Mouse (Mus musculus) kidney, adult 2 months (tissue): ENCODE data around the gene Tecpr1. TPM values are rescaled to one million over a fixed set of nuclear protein-coding genes. Genes with fewer than 3 reads are reported as not detected.

ENCODE experiments used
- DNase-seq: peaks from one replicate; pipeline ENCODE4 v3.0.0; 2021
- H3K27ac ChIP-seq: fragments of 200-500 bp; 2 replicates; pipeline ENCODE4 v1.5.1; 2012; ENCODE audit warnings: low read depth, low read length, control low read depth, inconsistent platforms; ENCODE audit not compliant: insufficient read depth
- H3K27me3 ChIP-seq: fragments of 200-500 bp; replicated peaks from 2 replicates; pipeline ENCODE4 v1.6.1; 2012; ENCODE audit warnings: mild to moderate bottlenecking, moderate library complexity, low read length, inconsistent platforms; ENCODE audit not compliant: control insufficient read depth, insufficient read depth
- H3K36me3 ChIP-seq: fragments of 200-500 bp; 2 replicates; pipeline ENCODE4 v1.6.1; 2012; ENCODE audit warnings: mild to moderate bottlenecking, moderate library complexity, low read length, inconsistent platforms; ENCODE audit not compliant: control insufficient read depth, insufficient read depth
- H3K4me1 ChIP-seq: fragments of 200-500 bp; 2 replicates; pipeline ENCODE4 v1.6.1; 2011; ENCODE audit warnings: low read length; ENCODE audit not compliant: control insufficient read depth, insufficient read depth
- H3K4me3 ChIP-seq: fragments of 200-500 bp; 2 replicates; pipeline ENCODE4 v1.5.1; 2011; ENCODE audit warnings: mild to moderate bottlenecking, low read depth, low read length, control low read depth; ENCODE audit not compliant: insufficient read depth
- CTCF ChIP-seq: fragments of 200-500 bp; conservative IDR thresholded peaks from 2 replicates; pipeline ENCODE4 v1.5.1; 2011; ENCODE audit warnings: low read depth, mild to moderate bottlenecking, control low read depth, low read length, moderate library complexity, mixed read lengths; ENCODE audit not compliant: insufficient read depth, insufficient read length
- POLR2A ChIP-seq: fragments of 200-500 bp; IDR thresholded peaks from one replicate; pipeline ENCODE4 v1.6.1; 2011; ENCODE audit warnings: low read depth, low read length, control low read depth
- WGBS: fragments of 180-500 bp; shearing (Covaris S2); methylation state at CpG from one replicate; pipeline ENCODE4 v1.1.7; 2018; 5-methylcytosine and 5-hydroxymethylcytosine counted together
- polyA plus RNA-seq: library from polyadenylated mRNA; depleted of rRNA; stranded (reverse); fragments of >200 nt; gene quantifications from 2 replicates; pipeline ENCODE4 v1.2.3, GENCODE M21; 2012

The Tecpr1 gene
- polyA plus RNA-seq, 1 experiment: 35.6 TPM

DNA sequence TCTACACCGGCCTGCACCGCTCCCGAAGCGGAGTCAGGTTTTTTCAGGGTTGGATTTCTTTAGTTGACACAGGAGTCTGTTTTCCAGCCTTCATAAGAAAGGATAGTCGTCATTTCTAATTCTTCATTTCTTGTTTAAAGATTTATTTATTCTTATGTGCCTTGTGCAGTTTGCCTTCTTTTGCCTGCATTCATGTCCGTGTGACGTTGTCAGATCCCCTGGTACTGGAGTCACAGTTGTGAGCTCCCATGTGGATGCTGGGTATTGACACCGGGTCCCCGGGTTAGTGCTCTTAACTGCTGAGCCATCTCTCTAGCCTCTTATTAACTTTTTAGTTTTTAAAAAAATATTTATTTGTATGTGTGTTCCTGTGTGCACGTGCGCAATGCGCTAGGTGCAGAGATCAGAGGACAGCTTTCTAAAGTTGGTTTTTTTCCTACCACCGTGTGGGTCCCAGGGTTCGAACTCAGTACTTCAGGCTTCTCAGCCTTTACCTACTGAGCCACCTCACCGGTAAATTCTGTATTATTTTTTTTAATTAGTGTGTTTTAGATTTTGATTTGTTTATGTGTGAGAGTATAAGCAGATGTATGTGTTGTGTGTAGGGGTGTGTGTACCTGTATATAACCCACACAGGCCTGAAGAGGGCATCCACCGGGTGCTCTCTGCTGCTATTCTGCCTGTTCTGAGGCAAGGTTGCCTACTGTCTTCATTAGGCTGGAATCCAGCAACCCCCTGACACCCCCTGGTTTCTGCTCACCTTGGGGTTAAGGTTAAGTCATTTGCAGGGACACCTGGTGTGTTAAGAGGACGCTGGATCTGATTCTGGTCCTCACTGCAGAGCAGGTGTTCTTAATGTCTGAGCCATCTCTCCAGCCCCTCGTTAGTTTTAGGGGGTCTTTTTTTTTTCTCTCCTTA, 743 bp upstream of the Tecpr1 start:
- H3K4me1 ChIP-seq: no peaks in the 10 kb centered on the region; the same call in 1 of the 2 replicates
- H3K27ac ChIP-seq: peak overlapping the region; percentile 87
- no peaks in the 10 kb centered on the region for H3K27me3 ChIP-seq
- no peak for DNase-seq
- peak overlapping the region; percentile 72 for H3K4me3 ChIP-seq
- H3K36me3 ChIP-seq: no peaks in the 10 kb centered on the region
- WGBS: 27% methylated on average over 18 of the region's 18 CpGs
- 0 out of 2 replicates have a peak, but pooled peaks have one; percentile 9 for TF ChIP-seq CTCF
- TF ChIP-seq POLR2A: no peak

DNA sequence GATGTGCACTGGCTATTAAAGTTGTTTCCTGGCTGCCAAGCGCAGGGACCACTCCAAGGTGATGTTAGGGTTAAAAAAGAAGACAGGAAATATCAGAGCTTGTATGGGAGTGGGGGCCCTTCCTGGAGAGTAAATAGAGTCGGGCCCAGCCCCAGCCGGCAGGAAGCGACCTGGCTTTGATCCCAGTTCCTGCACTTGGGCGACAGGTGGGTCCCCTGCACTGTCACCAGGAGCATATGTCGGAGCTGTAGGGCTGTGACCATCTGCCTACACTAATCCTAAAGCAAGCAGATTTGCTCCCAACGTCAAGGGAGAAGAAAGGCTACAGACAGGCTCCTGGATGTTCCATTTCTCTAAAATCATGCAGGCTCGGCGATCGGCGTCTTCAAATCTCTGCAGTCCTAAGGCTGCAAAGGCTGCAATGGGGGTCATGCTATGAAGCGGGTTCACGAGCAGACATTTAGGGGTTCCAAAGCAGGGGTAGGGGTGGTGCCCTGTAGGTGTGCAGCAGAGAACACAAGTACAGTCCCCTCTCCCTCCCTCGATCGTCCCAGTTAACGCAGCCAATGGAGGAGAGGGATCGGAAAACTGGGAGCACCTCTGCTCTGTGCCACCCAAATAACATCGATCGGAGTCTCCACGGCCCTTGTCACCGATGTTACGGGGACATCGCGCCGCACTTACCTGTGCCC, 458 bp downstream of the Tecpr1 start:
- Histone ChIP-seq H3K4me3 (peak overlapping the region; percentile 61), H3K27me3 (no peaks in the 10 kb centered on the region), H3K36me3 (no peaks in the 10 kb centered on the region), H3K27ac (peak overlapping the region; percentile 49), H3K4me1 (no peaks in the 10 kb centered on the region; the same call in 1 of the 2 replicates)
- peak; percentile 82 for DNase-seq
- under 1% methylated on average over 25 of the region's 25 CpGs for WGBS
- TF ChIP-seq POLR2A: no peak

DNA sequence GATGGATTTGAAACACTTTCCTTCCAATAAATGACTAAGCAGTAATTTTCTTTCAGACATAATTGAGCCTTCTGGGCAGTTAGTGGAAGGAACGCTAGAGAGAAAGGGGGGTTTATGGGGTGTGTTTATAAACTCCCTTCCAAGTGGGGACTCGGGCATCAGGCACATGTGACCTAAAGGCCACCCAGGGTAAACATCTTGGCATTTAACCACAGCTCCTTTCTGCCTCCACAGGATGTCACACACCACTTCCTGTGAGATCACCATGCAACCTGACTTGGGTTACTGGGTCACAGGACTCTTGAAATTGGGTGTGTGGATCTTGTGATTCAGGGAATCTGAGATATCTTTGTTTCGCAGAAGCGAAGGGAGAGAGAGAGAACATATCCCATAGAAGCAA, 2.1 kb downstream of the Tecpr1 start:
- TF ChIP-seq POLR2A (no peak), CTCF (no peak)
- Histone ChIP-seq H3K36me3 (no peaks in the 10 kb centered on the region), H3K4me1 (no peaks in the 10 kb centered on the region; the same call in 1 of the 2 replicates), H3K27ac (no peak overlapping the region), H3K27me3 (no peaks in the 10 kb centered on the region), H3K4me3 (no peak overlapping the region)
- peak; percentile 66 for DNase-seq
- WGBS: 42% methylated on average over 4 of the region's 4 CpGs

DNA sequence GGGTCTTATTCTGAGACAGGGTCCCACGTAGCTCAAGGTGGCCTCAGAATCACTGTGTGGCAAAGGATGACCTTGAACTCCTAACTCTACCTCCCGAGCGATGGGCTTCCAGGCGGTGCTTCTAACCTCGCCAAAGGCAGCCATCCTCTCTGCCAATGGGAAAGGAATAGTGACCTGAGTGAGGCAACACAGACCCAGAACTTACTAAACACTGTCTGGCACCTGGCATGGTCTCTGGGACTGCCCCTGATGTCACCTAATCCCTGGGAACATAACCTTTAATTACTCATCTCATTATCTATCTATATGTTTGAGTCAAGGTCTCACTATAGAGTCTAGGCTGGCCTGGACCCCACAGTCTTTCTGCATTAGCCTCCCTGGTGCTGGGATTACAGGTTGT, 3.5 kb downstream of the Tecpr1 start:
- no peak for DNase-seq
- Histone ChIP-seq H3K36me3 (no peaks in the 10 kb centered on the region), H3K4me3 (no peak overlapping the region), H3K27me3 (no peaks in the 10 kb centered on the region), H3K4me1 (no peaks in the 10 kb centered on the region; the same call in 1 of the 2 replicates), H3K27ac (no peak overlapping the region)
- 94% methylated on average over 5 of the region's 5 CpGs for WGBS
- TF ChIP-seq CTCF (no peak), POLR2A (no peak)

DNA sequence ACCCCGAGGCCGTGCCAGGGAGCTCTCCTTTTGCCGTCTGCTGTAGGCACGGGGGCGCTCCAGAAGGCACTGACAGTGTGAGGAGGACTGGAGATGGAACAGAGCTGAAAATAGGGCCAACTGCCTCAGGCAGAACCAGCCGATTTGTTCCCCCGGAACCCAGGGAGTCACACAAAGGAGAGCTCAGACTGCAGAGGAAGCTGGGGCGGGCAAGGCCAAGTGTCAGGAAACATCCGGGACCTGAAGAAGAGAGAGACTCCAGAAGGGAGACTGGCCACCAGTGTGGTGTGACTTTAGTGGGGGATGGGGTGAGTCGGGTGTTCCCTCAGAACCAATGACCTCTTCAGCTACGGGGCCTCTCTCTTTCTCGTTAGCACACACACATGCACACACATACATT, 4.1 kb downstream of the Tecpr1 start:
- peak; percentile 69 for DNase-seq
- Histone ChIP-seq H3K36me3 (no peaks in the 10 kb centered on the region), H3K27ac (peak overlapping the region; percentile 18; the same call in 1 of the 2 replicates), H3K4me1 (no peaks in the 10 kb centered on the region), H3K27me3 (no peaks in the 10 kb centered on the region), H3K4me3 (no peak overlapping the region)
- TF ChIP-seq POLR2A (no peak), CTCF (no peak)
- 66% methylated on average over 12 of the region's 12 CpGs for WGBS

DNA sequence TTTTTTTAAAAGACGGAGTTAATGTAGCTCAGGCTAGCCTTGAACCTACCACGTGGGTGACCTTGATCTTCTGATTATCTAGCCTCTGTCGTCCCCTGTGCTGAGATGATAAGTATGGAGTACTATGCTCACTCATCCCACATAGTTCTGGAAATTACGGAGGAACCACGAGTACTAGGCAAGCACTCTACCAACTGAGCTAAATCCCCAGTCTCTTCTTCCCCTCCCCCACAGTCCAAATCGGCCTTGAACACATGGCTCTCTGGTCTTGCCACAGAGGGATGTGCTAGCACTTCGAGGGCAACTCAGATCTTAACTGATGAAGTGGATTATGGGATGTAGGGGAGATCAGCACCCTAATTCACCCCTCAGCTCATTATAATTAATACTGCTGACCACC, 5.4 kb downstream of the Tecpr1 start:
- no peak for DNase-seq
- Histone ChIP-seq H3K27ac (no peak overlapping the region), H3K4me1 (no peaks in the 10 kb centered on the region), H3K27me3 (no peaks in the 10 kb centered on the region), H3K4me3 (no peak overlapping the region), H3K36me3 (no peaks in the 10 kb centered on the region)
- no peak for TF ChIP-seq POLR2A
- TF ChIP-seq CTCF: no peak
- WGBS: 90% methylated on average over 7 of the region's 7 CpGs

DNA sequence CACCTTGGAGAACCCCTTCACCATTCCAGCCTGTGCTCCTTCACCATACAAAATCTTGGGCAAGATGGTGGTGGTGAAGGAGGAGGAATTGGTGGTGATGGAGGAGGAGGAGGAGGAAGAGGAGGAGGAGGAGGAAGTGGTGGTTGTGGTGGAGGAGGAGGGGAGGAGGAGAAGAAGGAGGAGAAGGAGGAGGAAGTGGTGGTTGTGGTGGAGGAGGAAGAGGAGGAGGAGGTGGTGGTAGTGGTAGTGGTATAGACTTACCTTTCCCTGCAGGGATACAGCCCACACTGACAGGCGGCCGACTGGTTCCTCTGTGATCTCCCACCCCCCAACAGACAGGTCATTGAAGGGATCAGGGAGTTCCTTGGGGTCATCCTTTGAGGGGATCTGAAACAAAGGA, 7.4 kb downstream of the Tecpr1 start:
- Histone ChIP-seq H3K4me3 (no peak overlapping the region), H3K4me1 (no peaks in the 10 kb centered on the region), H3K27ac (no peak overlapping the region), H3K27me3 (no peaks in the 10 kb centered on the region), H3K36me3 (no peaks in the 10 kb centered on the region)
- WGBS: 73% methylated on average over 2 of the region's 2 CpGs
- no peak for TF ChIP-seq POLR2A
- TF ChIP-seq CTCF: no peak
- no peak for DNase-seq
